ENCODE assay signal across 9 mouse cellular contexts in genomic region chr12:111663228-111664143, GRCm38 (mm10). TPM values are rescaled to one million over a fixed set of nuclear protein-coding genes. Genes with fewer than 3 reads are reported as not detected.
DNase-seq lines count a peak whose midpoint lies in the region; ATAC-seq and TF ChIP-seq lines count a peak whose summit lies in the region.
"Had no signal": no experiment of that assay in that cellular context is flagged by ENCODE, and none has a peak within 500 bp of the region (broad histone marks: within the 10 kb centered on the region; RNA-seq: fewer than 3 reads in every experiment).

No protein-coding gene starts in this region.

- no peak for TF ChIP-seq CTCF in lung, postnatal 0 days (IDR thresholded peaks at IDR 0.05)

- H3K27me3 ChIP-seq in heart, embryonic 11.5 days (ENCODE audit: control insufficient read depth, insufficient read depth, low read length) = no peaks in the 10 kb centered on the region
- no peaks in the 10 kb centered on the region for H3K27me3 ChIP-seq in lung, postnatal 0 days (replicated peaks; ENCODE audit: insufficient read depth, low read length)
- no peaks in the 10 kb centered on the region for H3K27me3 ChIP-seq in embryonic facial prominence, embryonic 10.5 days (replicated peaks; ENCODE audit: low read depth, poor library complexity, severe bottlenecking)
- no peaks in the 10 kb centered on the region for H3K27me3 ChIP-seq in limb, embryonic 13.5 days

- intact Hi-C loops in heart, postnatal 25 days (cut with DNase I) = no loop called here

- ATAC-seq in heart, embryonic 11.5 days (replicated peaks; ENCODE audit: insufficient number of reproducible peaks, low FRiP score, low TSS enrichment) = no peak
- peak; percentile 54 for ATAC-seq in lung, postnatal 0 days
- no peak for ATAC-seq in limb, embryonic 13.5 days (ENCODE audit: low FRiP score, low read depth)
- ATAC-seq in cerebellum, adult (ENCODE audit: insufficient number of reproducible peaks, low FRiP score, low TSS enrichment) = no peak
- ATAC-seq: CD4-positive, CD25-positive, alpha-beta regulatory T cell, adult 4 months had no signal

- H3K9me3 ChIP-seq in heart, embryonic 11.5 days (replicated peaks; ENCODE audit: control insufficient read depth, low read length) = no peaks in the 10 kb centered on the region
- no peaks in the 10 kb centered on the region for H3K9me3 ChIP-seq in lung, postnatal 0 days (ENCODE audit: low read length)
- H3K9me3 ChIP-seq in embryonic facial prominence, embryonic 10.5 days = no peaks in the 10 kb centered on the region
- H3K9me3 ChIP-seq in limb, embryonic 13.5 days = no peaks in the 10 kb centered on the region

- peaks cover 2% of the 10 kb centered on the region; the same call in 1 of the 2 replicates for H3K36me3 ChIP-seq in heart, embryonic 11.5 days (ENCODE audit: control insufficient read depth, insufficient read depth, low read length)
- no peaks in the 10 kb centered on the region for H3K36me3 ChIP-seq in lung, postnatal 0 days (ENCODE audit: insufficient read depth, low read length)
- H3K36me3 ChIP-seq in embryonic facial prominence, embryonic 10.5 days (replicated peaks) = peaks cover 60% of the 10 kb centered on the region
- H3K36me3 ChIP-seq in limb, embryonic 13.5 days = peaks cover 37% of the 10 kb centered on the region

- H3K4me2 ChIP-seq in heart, embryonic 11.5 days = peak overlapping the region; percentile 14; the same call in 1 of the 2 replicates
- peak overlapping the region; percentile 32 for H3K4me2 ChIP-seq in lung, postnatal 0 days (replicated peaks; ENCODE audit: low read depth, low read length)
- no peak overlapping the region for H3K4me2 ChIP-seq in limb, embryonic 13.5 days (replicated peaks)

- H3K9ac ChIP-seq in heart, embryonic 11.5 days (ENCODE audit: low read depth, low read length) = peak overlapping the region; percentile 44; the same call in 1 of the 2 replicates
- H3K9ac ChIP-seq in lung, postnatal 0 days (replicated peaks; ENCODE audit: low read depth) = no peak overlapping the region
- H3K9ac ChIP-seq in limb, embryonic 13.5 days = peak overlapping the region; percentile 8; the same call in 1 of the 2 replicates

- no peak overlapping the region for H3K4me3 ChIP-seq in heart, embryonic 11.5 days (ENCODE audit: low read depth, low read length)
- no peak overlapping the region for H3K4me3 ChIP-seq in lung, postnatal 0 days (ENCODE audit: low read depth, low read length)
- 0 out of 2 replicates have a peak overlapping the region, but pooled peaks have one; percentile 6 for H3K4me3 ChIP-seq in embryonic facial prominence, embryonic 10.5 days
- H3K4me3 ChIP-seq in limb, embryonic 13.5 days = no peak overlapping the region

- H3K4me1 ChIP-seq in heart, embryonic 11.5 days (ENCODE audit: control insufficient read depth, insufficient read depth, low read length) = peaks cover 30% of the 10 kb centered on the region
- peaks cover 13% of the 10 kb centered on the region; the same call in 1 of the 2 replicates for H3K4me1 ChIP-seq in lung, postnatal 0 days (ENCODE audit: insufficient read depth, low read depth, low read length)
- H3K4me1 ChIP-seq in embryonic facial prominence, embryonic 10.5 days = peaks cover 21% of the 10 kb centered on the region
- peaks cover 7% of the 10 kb centered on the region for H3K4me1 ChIP-seq in limb, embryonic 13.5 days

- no peak for DNase-seq in heart, postnatal 25 days (ENCODE audit: low spot score)
- peak; percentile 81 for DNase-seq in lung, postnatal 0 days (ENCODE audit: low spot score)
- DNase-seq in lung, postnatal 25 days (ENCODE audit: low spot score) = no peak
- DNase-seq in embryonic facial prominence, embryonic 10.5 days (ENCODE audit: low spot score) = no peak
- DNase-seq in cerebellum, adult 18-20 months = no peak

- TF ChIP-seq EP300 in lung, postnatal 0 days (IDR thresholded peaks at IDR 0.05) = no peak

- WGBS in heart, embryonic 11.5 days (ENCODE audit: insufficient replicate concordance) = 53% methylated on average over 17 of the region's 17 CpGs
- 23% methylated on average over 17 of the region's 17 CpGs for WGBS in lung, postnatal 0 days
- 72% methylated on average over 17 of the region's 17 CpGs for WGBS in embryonic facial prominence, embryonic 10.5 days
- 70% methylated on average over 17 of the region's 17 CpGs for WGBS in limb, embryonic 13.5 days

- peak overlapping the region; percentile 55 for H3K27ac ChIP-seq in heart, embryonic 11.5 days (ENCODE audit: low read depth, low read length)
- H3K27ac ChIP-seq in lung, postnatal 0 days (ENCODE audit: low read length) = peak overlapping the region; percentile 89
- peak overlapping the region; percentile 76 for H3K27ac ChIP-seq in embryonic facial prominence, embryonic 10.5 days (replicated peaks)
- H3K27ac ChIP-seq in limb, embryonic 13.5 days = peak overlapping the region; percentile 52; the same call in 1 of the 2 replicates

RNA-seq across cellular contexts. Expression of gene Ckb, which starts 8.7 kb away (rescaled TPM):
- polyA plus RNA-seq in heart, embryonic 11.5 days (2014; fragmentation: Nextera tagmentation; extraction: Ambion mirVana) = 454 and 458 TPM in 2 replicates
- total RNA-seq in heart, postnatal 25 days (2021) = 10 to 100 TPM; 91.2 to 98.8 TPM
- polyA plus RNA-seq in lung, postnatal 0 days (2015; fragmentation: Nextera tagmentation; extraction: Ambion mirVana) = 153 TPM in 2 replicates
- polyA plus RNA-seq in embryonic facial prominence, embryonic 10.5 days (2016; fragmentation: Nextera tagmentation; extraction: Ambion mirVana) = 479 and 683 TPM in 2 replicates
- 128 and 135 TPM in 2 replicates for polyA plus RNA-seq in limb, embryonic 13.5 days (2015; fragmentation: Nextera tagmentation; extraction: Ambion mirVana)

RNA-seq across cellular contexts. Expression of gene Trmt61a, which starts 14.4 kb away (rescaled TPM):
- polyA plus RNA-seq in heart, embryonic 11.5 days (2014; fragmentation: Nextera tagmentation; extraction: Ambion mirVana) = 3.4 and 4.6 TPM in 2 replicates
- total RNA-seq in heart, postnatal 25 days (2021) = 1 to 10 TPM; 4.4 to 5.7 TPM
- 4.3 and 4.5 TPM in 2 replicates for polyA plus RNA-seq in lung, postnatal 0 days (2015; fragmentation: Nextera tagmentation; extraction: Ambion mirVana)
- polyA plus RNA-seq in embryonic facial prominence, embryonic 10.5 days (2016; fragmentation: Nextera tagmentation; extraction: Ambion mirVana) = 17.7 and 19.6 TPM in 2 replicates
- polyA plus RNA-seq in limb, embryonic 13.5 days (2015; fragmentation: Nextera tagmentation; extraction: Ambion mirVana) = 10.7 and 13.0 TPM in 2 replicates

RNA-seq across cellular contexts. Expression of gene Bag5, which starts 49.6 kb away (rescaled TPM):
- 41.8 and 42.8 TPM in 2 replicates for polyA plus RNA-seq in heart, embryonic 11.5 days (2014; fragmentation: Nextera tagmentation; extraction: Ambion mirVana)
- 10 to 100 TPM; 19.4 to 21.2 TPM for total RNA-seq in heart, postnatal 25 days (2021)
- 48.9 and 52.5 TPM in 2 replicates for polyA plus RNA-seq in lung, postnatal 0 days (2015; fragmentation: Nextera tagmentation; extraction: Ambion mirVana)
- polyA plus RNA-seq in embryonic facial prominence, embryonic 10.5 days (2016; fragmentation: Nextera tagmentation; extraction: Ambion mirVana) = 50.2 and 58.0 TPM in 2 replicates
- polyA plus RNA-seq in limb, embryonic 13.5 days (2015; fragmentation: Nextera tagmentation; extraction: Ambion mirVana) = 62.7 and 63.0 TPM in 2 replicates

RNA-seq across cellular contexts. Expression of gene Apopt1, which starts 49.6 kb away (rescaled TPM):
- polyA plus RNA-seq in heart, embryonic 11.5 days (2014; fragmentation: Nextera tagmentation; extraction: Ambion mirVana) = 50.0 and 51.3 TPM in 2 replicates
- 10 to 100 TPM; 32.1 to 36.4 TPM for total RNA-seq in heart, postnatal 25 days (2021)
- 42.3 and 43.1 TPM in 2 replicates for polyA plus RNA-seq in lung, postnatal 0 days (2015; fragmentation: Nextera tagmentation; extraction: Ambion mirVana)
- 56.2 and 56.4 TPM in 2 replicates for polyA plus RNA-seq in embryonic facial prominence, embryonic 10.5 days (2016; fragmentation: Nextera tagmentation; extraction: Ambion mirVana)
- 60.8 and 61.0 TPM in 2 replicates for polyA plus RNA-seq in limb, embryonic 13.5 days (2015; fragmentation: Nextera tagmentation; extraction: Ambion mirVana)
